Mouse (Mus musculus) lung, adult 2 months (tissue): ENCODE results near the gene Sf3a2. TPM values are rescaled to one million over a fixed set of nuclear protein-coding genes. Genes with fewer than 3 reads are reported as not detected.

Source experiments
- DNase-seq: peaks from one replicate; pipeline ENCODE4 v3.0.0; 2022
- H3K4me1 ChIP-seq: fragments of 200-500 bp; 2 replicates; pipeline ENCODE4 v1.6.1; 2011; ENCODE audit warnings: low read length; ENCODE audit not compliant: control insufficient read depth, insufficient read depth
- H3K4me3 ChIP-seq: fragments of 200-500 bp; replicated peaks from 2 replicates; pipeline ENCODE3; 2011; ENCODE audit warnings: low read depth, mild to moderate bottlenecking, control low read depth, low read length; ENCODE audit errors: extremely low read depth
- CTCF ChIP-seq: fragments of 200-500 bp; IDR thresholded peaks from 2 replicates; pipeline ENCODE4 v1.5.1; 2011; ENCODE audit warnings: mild to moderate bottlenecking, low read length, control low read depth; ENCODE audit not compliant: insufficient read depth
- POLR2A ChIP-seq: fragments of 200-500 bp; IDR thresholded peaks from 2 replicates; pipeline ENCODE4 v1.6.1; 2011; ENCODE audit warnings: low read depth, mild to moderate bottlenecking, control low read depth, low read length, borderline replicate concordance; ENCODE audit errors: extremely low read depth
- WGBS: fragments of 180-500 bp; shearing (Covaris S2); methylation state at CpG from one replicate; pipeline ENCODE4 v1.1.7; 2018; 5-methylcytosine and 5-hydroxymethylcytosine counted together
- polyA plus RNA-seq: library from polyadenylated mRNA; depleted of rRNA; stranded (reverse); fragments of >200 nt; gene quantifications from 2 replicates; pipeline ENCODE4 v1.2.3, GENCODE M21; 2012; rRNA removed

Gene Sf3a2
- 35.7 and 38.7 TPM in 2 replicates for polyA plus RNA-seq

DNA sequence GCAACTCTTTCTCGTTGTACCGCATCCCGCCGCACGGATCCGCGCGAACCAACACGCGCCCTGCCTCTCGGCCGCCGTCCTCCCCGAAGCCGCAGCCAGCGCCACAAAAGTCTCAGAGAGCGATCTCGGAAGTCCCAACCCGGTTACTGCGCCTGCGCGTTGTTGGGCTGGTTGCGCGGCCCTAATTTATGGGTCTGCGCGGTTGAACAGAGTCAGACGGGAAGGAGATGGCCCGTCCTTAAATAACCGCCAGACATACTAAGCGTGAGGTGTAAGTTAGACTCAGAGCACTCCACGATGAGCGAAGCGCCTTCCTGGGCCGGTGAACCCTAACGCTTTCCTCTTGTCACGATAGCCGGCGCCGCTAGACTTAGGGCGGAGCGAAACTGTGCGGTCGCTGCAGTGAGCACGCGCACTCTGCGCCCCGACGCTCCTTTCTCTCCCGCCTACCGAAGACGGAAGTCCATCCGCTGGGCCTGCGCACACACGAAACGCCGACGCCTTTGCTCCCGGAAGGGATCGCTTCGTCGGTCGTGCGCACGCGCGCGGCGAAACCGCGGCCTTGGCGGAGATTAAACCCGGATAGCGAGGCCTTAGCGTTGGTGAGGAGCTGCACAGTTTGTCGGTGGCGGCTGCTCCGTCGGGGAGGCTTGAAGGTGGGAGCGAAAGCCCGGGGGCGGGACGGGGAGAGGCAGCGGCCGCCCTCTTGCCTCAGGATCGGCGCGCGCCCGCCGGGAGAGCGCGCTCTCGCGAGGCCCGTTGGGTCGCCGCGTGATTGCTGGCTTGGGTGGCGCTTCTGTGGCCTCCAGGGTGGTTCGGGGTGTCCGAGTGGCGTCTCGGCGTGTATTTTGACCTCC is at the start of gene Sf3a2, which contains the start of gene Plekhj1:
Sf3a2 (plus strand) TSS at position 49 of the 857 bp plus-strand sequence.
Plekhj1 (minus strand) TSS at position 477 of the 857 bp plus-strand sequence.
- DNase-seq: peak; percentile 95
- peaks cover 18% of the 10 kb centered on the region for H3K4me1 ChIP-seq
- H3K4me3 ChIP-seq: peak within 1 kb of the TSS; percentile 88
- under 1% methylated on average over 104 of the region's 104 CpGs for WGBS
- peak; percentile 94; the same call in 1 of the 2 replicates for TF ChIP-seq POLR2A
- no peak for TF ChIP-seq CTCF

DNA sequence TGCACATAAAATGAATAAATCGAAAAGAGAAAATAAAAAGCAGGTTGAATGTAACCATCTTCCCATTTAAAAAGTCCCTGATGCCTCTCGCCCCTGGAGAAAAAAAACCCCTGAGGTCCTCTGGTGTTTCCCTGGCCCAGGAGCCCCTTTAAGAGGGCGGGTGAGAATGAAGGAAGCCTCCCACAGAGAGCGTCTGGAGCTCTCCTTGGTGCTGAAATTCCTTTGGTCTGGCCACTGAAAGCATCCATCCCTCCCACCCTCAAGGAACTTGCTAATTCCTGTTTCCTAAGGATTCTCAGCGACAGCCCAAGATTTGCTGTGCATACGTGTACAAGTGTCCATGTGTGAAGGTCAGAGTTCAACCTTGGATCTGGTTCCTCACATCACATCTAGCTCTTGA is 49.4 kb upstream of the Sf3a2 start:
- Histone ChIP-seq H3K4me1 (peaks cover 6% of the 10 kb centered on the region; the same call in 1 of the 2 replicates), H3K4me3 (no peak overlapping the region)
- WGBS: 8% methylated on average over 6 of the region's 6 CpGs
- DNase-seq: peak; percentile 42
- no peak for TF ChIP-seq POLR2A
- no peak for TF ChIP-seq CTCF

DNA sequence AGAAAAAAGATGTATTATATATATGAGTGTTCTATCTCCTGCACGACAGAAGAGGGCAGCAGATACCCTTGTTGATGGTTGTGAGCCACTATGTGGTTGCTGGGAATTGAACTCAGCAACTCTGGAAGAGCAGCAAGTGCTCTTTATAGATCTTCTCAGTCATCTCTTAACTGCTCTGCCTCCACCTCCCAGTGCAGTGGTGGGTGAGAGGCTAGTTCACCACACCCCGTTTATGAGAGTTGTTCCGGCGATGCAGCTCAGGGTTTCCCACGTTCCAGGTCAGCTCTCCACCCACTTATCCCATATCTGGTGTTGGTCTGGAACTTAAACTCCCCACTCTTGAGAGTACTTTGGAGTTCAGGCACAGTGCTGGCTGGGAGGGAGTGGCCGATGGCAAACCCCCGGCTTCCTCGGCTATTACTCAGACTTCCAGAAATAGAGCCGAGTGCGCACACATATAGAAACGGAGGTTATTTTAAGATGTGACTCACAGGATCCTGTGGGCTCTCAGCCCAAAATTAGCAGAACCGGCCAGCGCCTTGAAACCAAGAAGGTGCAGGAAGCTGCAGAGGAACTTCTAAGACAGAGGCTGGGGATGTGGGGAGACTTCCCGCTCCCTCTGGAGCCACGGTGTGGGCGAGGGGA is 46.7 kb upstream of the Sf3a2 start:
- Histone ChIP-seq H3K4me1 (peaks cover 10% of the 10 kb centered on the region), H3K4me3 (peak overlapping the region; percentile 6)
- TF ChIP-seq POLR2A: peak; percentile 36; the same call in 1 of the 2 replicates
- TF ChIP-seq CTCF: peak; percentile 28; the same call in 1 of the 2 replicates
- peak; percentile 62 for DNase-seq
- WGBS: under 1% methylated on average over 16 of the region's 16 CpGs

DNA sequence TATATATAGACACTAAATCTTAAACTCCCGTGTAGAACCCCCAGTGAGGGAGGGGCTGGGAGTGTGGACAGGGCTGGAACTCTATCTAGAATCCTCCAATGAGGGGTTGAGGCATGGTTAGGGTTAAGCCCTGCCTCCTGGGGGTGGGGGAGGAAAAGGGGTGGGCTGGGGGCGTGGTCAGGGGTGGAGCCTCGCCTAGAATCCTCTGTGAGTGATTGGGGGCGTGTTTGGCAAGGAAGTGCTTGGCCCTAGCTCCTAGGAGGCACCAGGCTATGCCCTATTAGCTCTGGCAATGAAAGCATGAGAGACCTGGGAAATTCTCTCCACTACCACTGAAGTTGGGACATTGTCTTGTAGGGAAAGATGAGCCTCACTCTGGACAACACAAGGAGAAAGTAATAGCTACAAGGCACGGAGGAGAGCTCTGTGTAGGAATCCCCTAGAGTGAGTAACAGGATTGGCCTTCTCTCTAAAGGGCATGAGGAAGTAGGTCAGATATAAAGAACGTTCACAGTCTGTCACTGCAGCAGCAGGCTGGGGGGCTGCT is 45.8 kb upstream of the Sf3a2 start:
- Histone ChIP-seq H3K4me3 (peak overlapping the region; percentile 23), H3K4me1 (peaks cover 19% of the 10 kb centered on the region)
- TF ChIP-seq CTCF: no peak
- TF ChIP-seq POLR2A: no peak
- DNase-seq: peak; percentile 64
- under 1% methylated on average over 6 of the region's 6 CpGs for WGBS

DNA sequence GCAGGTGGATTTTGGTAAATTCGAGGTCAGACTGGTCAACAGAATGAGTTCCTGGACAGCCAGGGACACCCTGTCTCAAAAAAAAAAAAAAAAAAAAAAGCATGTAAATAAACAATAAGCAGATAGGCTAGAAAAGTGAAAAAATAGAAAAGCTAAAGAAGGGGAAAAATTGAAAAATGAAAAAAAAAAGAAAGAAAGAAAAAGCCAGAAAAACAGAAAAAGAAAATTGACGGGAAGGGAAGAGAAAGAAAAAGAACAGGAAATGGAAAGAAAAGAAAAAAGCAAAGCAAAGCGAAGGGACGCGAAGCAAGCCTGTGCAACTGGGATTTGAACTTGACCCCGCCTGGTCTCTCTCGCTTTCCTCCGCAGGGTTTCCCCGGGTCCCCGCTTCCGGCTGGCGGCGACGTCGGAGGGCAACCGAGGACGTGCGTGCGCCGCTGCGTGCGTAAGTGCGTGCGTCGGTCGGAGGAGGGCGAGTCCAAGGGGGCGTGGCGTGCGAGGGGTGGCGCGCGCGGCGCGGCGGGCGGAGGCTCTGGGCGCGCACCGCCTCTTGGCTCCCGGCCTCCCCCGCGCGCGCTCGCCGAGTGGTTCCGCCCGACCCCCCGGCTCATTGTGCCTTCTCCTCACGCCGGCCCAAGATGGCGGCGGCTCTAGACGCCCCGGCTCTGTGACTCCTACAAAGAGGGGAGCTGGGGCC is 43.3 kb upstream of the Sf3a2 start, which contains the start of gene Dot1l:
Dot1l (plus strand) TSS at position 613 of the 697 bp plus-strand sequence.
- TF ChIP-seq CTCF: no peak
- peak; percentile 53 for TF ChIP-seq POLR2A
- DNase-seq: peak; percentile 96
- 2% methylated on average over 56 of the region's 57 CpGs for WGBS
- Histone ChIP-seq H3K4me3 (peak within 1 kb of the TSS; percentile 82), H3K4me1 (peaks cover 21% of the 10 kb centered on the region)

DNA sequence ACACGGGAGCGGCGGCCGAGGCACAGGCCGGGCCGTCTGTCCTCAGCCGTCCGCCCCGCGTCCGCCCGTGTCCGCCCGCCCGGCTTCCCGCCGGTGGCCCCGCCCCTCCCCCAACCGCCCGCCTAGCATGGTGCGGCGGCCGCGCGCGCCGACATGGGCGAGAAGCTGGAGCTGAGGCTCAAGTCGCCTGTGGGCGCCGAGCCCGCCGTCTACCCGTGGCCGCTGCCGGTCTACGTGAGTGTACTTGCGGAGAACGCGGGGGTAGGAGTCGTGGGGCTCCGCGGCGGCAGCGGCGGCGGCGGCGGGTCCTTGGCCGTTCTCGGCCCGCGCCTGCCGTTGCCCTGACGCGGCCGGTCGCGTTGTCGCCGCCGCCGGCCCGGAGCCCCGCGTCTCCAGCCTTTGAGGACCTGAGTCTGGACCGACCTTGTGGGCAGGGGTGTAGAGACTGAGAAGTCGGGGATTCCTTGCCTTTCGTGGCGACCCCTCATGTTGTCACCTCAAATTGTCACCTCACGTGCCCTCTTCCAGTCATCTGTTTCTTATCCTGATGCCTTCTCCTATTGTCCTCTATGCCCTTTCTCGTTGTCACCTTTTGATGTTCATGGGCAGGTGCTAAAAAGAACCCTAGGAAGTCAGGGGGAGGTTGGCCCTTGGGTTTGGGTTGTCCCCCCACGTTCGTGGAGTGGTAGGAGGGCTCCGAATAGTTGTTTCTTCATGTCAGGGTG is 42.5 kb upstream of the Sf3a2 start:
- peaks cover 21% of the 10 kb centered on the region for H3K4me1 ChIP-seq
- no peak for DNase-seq
- WGBS: under 1% methylated on average over 74 of the region's 75 CpGs

DNA sequence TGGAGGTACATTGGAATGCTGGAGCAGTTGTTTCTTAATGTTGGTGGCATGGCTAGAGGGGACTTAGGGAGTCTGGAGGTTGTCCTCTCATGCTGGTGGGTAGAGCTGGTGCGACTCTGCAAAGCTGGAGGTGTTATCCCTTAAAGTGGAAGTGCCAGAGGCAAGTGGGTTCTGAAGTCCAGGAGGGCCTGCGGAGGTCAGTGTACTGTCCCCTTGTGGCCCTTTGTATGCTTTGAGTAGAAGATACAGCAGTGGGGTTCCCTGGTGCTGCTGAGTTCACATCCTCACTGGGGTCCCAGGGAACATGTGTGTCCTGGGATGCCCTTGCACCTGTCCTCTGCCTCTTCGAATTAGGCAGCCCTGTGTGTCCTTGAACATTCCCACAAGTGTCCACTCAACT is 41.9 kb upstream of the Sf3a2 start:
- 14% methylated on average over 3 of the region's 3 CpGs for WGBS
- no peak for TF ChIP-seq POLR2A
- TF ChIP-seq CTCF: no peak
- peak overlapping the region; percentile 18 for H3K4me3 ChIP-seq
- DNase-seq: no peak
- peaks cover 22% of the 10 kb centered on the region for H3K4me1 ChIP-seq

More for the DNA sequence above, 42.5 kb upstream of the Sf3a2 start:
- no peak for TF ChIP-seq POLR2A
- no peak for TF ChIP-seq CTCF
- H3K4me3 ChIP-seq: peak overlapping the region; percentile 82

DNA sequence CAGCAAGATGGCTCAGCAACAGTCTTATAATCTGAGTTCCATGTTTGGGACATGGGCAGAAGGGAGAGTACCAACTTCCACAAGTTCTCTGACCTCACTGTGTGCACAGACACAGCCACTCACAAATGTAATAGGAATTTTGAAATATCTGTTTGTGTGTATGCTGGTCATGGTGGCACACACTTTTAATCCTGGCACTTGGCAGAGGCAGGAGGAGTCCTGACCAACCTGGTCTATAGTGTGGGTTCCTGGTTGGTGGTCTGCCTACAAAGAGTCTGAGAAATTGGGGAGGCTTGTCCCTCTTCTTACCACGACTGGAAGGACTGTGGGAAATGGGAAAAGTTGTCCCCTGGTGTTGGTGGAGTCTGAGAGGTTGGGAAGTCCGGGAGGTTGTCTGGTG is 41.5 kb upstream of the Sf3a2 start:
- Histone ChIP-seq H3K4me1 (peaks cover 23% of the 10 kb centered on the region), H3K4me3 (peak overlapping the region; percentile 18)
- 43% methylated on average over 2 of the region's 2 CpGs for WGBS
- no peak for DNase-seq
- TF ChIP-seq CTCF (no peak), POLR2A (no peak)

DNA sequence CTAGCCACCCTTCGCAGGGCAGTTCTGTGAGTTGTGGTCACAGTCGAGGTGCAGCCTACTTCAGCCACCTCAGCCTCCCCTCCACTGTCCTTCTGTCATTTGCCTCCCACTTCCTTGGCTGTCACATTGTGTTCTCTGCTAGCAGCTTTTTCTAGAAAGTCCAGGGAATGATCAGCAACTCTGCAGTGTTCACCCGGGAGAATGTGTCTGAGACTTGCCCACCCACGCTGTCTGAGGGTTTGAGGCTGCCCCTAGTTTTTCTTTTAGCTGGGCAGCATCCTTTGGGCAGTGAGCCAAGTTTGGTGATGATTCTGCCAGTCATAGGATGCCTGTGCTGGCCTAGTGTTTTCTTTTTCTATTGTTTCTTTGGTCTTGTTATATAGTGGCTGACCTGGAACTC is 41.0 kb upstream of the Sf3a2 start:
- 28% methylated on average over 4 of the region's 4 CpGs for WGBS
- Histone ChIP-seq H3K4me1 (peaks cover 20% of the 10 kb centered on the region), H3K4me3 (no peak overlapping the region)
- no peak for TF ChIP-seq CTCF
- TF ChIP-seq POLR2A: no peak
- DNase-seq: no peak

DNA sequence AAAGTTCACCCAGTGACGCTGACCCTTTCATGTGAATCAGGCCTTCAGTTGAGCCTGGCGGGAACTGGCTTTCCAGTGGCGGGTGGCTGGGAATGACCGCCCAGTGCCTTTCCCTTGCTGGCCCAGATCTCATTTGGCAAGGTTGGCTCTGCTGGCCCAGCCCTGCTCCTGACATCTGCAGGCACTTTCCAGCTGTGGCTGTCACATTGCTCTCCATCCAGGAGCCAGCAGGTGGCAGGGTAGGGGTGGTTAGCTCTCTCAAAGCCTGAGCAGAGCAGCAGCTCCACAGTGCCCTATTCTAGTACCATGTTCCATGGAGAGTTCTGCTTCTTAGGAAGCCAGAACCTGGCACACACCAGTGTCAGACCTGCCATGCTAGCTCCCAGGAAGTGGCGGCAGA is 40.3 kb upstream of the Sf3a2 start:
- TF ChIP-seq CTCF (peak; percentile 51; the same call in 1 of the 2 replicates), POLR2A (no peak)
- Histone ChIP-seq H3K4me1 (peaks cover 17% of the 10 kb centered on the region), H3K4me3 (no peak overlapping the region)
- WGBS: 29% methylated on average over 5 of the region's 5 CpGs
- DNase-seq: peak; percentile 72
